Mouse (Mus musculus) ES-Bruce4 (cell line): ENCODE measurements around the gene Prcp. TPM values are rescaled to one million over a fixed set of nuclear protein-coding genes. Genes with fewer than 3 reads are reported as not detected.
"Not testable (repeated sequence)": the region's sequence is repeated elsewhere in the genome, so short reads cannot be mapped to it uniquely, and the experiment has no call there.

Experiments used
- H3K27ac ChIP-seq: 2 replicates; pipeline ENCODE4 v1.5.1; 2012; ENCODE audit warnings: low read length, inconsistent platforms; ENCODE audit not compliant: insufficient read depth
- H3K27me3 ChIP-seq: 2 replicates; pipeline ENCODE4 v1.6.1; 2012; ENCODE audit warnings: mild to moderate bottlenecking, low read length, inconsistent platforms; ENCODE audit not compliant: control insufficient read depth, poor library complexity, insufficient read depth, severe bottlenecking
- H3K36me3 ChIP-seq: 2 replicates; pipeline ENCODE4 v1.6.1; 2012; ENCODE audit warnings: inconsistent platforms, mild to moderate bottlenecking, low read length, moderate library complexity; ENCODE audit not compliant: control insufficient read depth, poor library complexity, insufficient read depth, severe bottlenecking
- H3K4me1 ChIP-seq: one replicate; pipeline ENCODE4 v1.8.1; 2011; ENCODE audit warnings: low read length; ENCODE audit not compliant: control insufficient read depth, insufficient read depth
- H3K4me3 ChIP-seq: 2 replicates; pipeline ENCODE4 v1.5.1; 2011; ENCODE audit warnings: low read depth, mild to moderate bottlenecking, low read length
- H3K9ac ChIP-seq: 2 replicates; pipeline ENCODE4 v1.6.1; 2012; ENCODE audit warnings: low read depth, mild to moderate bottlenecking, inconsistent platforms; ENCODE audit not compliant: poor library complexity, severe bottlenecking
- H3K9me3 ChIP-seq: replicated peaks from 2 replicates; pipeline ENCODE4 v1.6.1; 2012; ENCODE audit warnings: mild to moderate bottlenecking, low read length, inconsistent platforms; ENCODE audit not compliant: control insufficient read depth, poor library complexity, insufficient read depth, severe bottlenecking
- CTCF ChIP-seq: IDR thresholded peaks from one replicate; pipeline ENCODE4 v1.8.1; 2011; ENCODE audit warnings: low read depth, low read length
- EP300 ChIP-seq: IDR thresholded peaks from 2 replicates; pipeline ENCODE4 v1.6.1; 2011; ENCODE audit warnings: low read depth, low read length; ENCODE audit not compliant: insufficient read depth
- POLR2A ChIP-seq: IDR thresholded peaks from one replicate; pipeline ENCODE4 v1.8.1; 2011; ENCODE audit warnings: low read length; ENCODE audit not compliant: insufficient read depth
- polyA plus RNA-seq: library from polyadenylated mRNA; stranded (reverse); fragments of >200 nt; gene quantifications from 2 replicates; pipeline ENCODE4 v1.2.4, GENCODE M21; 2011; ENCODE audit warnings: low read depth; ENCODE audit not compliant: missing spikeins, insufficient read depth, insufficient read length

Gene Prcp
- polyA plus RNA-seq, 1 experiment = 38.8 TPM

- Histone ChIP-seq H3K27me3 (no peaks in the 10 kb centered on the region), H3K36me3 (no peaks in the 10 kb centered on the region), H3K9me3 (no peaks in the 10 kb centered on the region), H3K4me3 (no peak overlapping the region), H3K4me1 (peaks cover 2% of the 10 kb centered on the region), H3K27ac (no peak overlapping the region), H3K9ac (no peak overlapping the region)
- no peak for TF ChIP-seq POLR2A
- no peak for TF ChIP-seq CTCF
- TF ChIP-seq EP300 = no peak
Measured at GRCm38 (mm10) chr7:92920172-92920856, 46.0 kb downstream of the Prcp start.

GRCm38 (mm10) chr7:92920857-92921172 is 46.5 kb downstream of the Prcp start:
- no peak overlapping the region for H3K4me3 ChIP-seq
- H3K27me3 ChIP-seq = no peaks in the 10 kb centered on the region
- no peak overlapping the region for H3K9ac ChIP-seq
- no peaks in the 10 kb centered on the region for H3K36me3 ChIP-seq
- no peaks in the 10 kb centered on the region for H3K9me3 ChIP-seq
- H3K27ac ChIP-seq = no peak overlapping the region
- TF ChIP-seq POLR2A (no peak), CTCF (no peak), EP300 (no peak)
- peaks cover 2% of the 10 kb centered on the region for H3K4me1 ChIP-seq

GRCm38 (mm10) chr7:92932792-92933191 is 58.5 kb downstream of the Prcp start:
- H3K9ac ChIP-seq = no peak overlapping the region
- TF ChIP-seq CTCF = no peak
- TF ChIP-seq POLR2A = no peak
- TF ChIP-seq EP300 = no peak
- no peak overlapping the region for H3K4me3 ChIP-seq
- H3K9me3 ChIP-seq = no peaks in the 10 kb centered on the region
- no peak overlapping the region for H3K27ac ChIP-seq
- no peaks in the 10 kb centered on the region for H3K4me1 ChIP-seq
- no peaks in the 10 kb centered on the region for H3K27me3 ChIP-seq
- H3K36me3 ChIP-seq = no peaks in the 10 kb centered on the region

GRCm38 (mm10) chr7:92933308-92933948 is 59.2 kb downstream of the Prcp start:
- not testable (repeated sequence) for H3K4me3 ChIP-seq, H3K36me3 ChIP-seq, H3K27ac ChIP-seq, H3K27me3 ChIP-seq, H3K4me1 ChIP-seq, H3K9me3 ChIP-seq, H3K9ac ChIP-seq

- TF ChIP-seq POLR2A = no peak
- no peak for TF ChIP-seq EP300
- no peak for TF ChIP-seq CTCF
- Histone ChIP-seq H3K9me3 (no peaks in the 10 kb centered on the region), H3K4me1 (no peaks in the 10 kb centered on the region), H3K27me3 (no peaks in the 10 kb centered on the region), H3K9ac (no peak overlapping the region), H3K27ac (no peak overlapping the region), H3K36me3 (no peaks in the 10 kb centered on the region), H3K4me3 (no peak overlapping the region)
Measured at GRCm38 (mm10) chr7:92936747-92937146, 62.5 kb downstream of the Prcp start.

GRCm38 (mm10) chr7:92937955-92938354 is 63.7 kb downstream of the Prcp start:
- no peak overlapping the region for H3K4me3 ChIP-seq

More at GRCm38 (mm10) chr7:92937955-92938354, 63.7 kb downstream of the Prcp start:
- H3K27ac ChIP-seq = no peak overlapping the region
- H3K36me3 ChIP-seq = no peaks in the 10 kb centered on the region
- H3K4me1 ChIP-seq = no peaks in the 10 kb centered on the region
- no peak for TF ChIP-seq EP300
- TF ChIP-seq CTCF = peak; percentile 71
- no peaks in the 10 kb centered on the region for H3K27me3 ChIP-seq
- no peak overlapping the region for H3K9ac ChIP-seq
- H3K9me3 ChIP-seq = no peaks in the 10 kb centered on the region
